Mouse (Mus musculus) midbrain, embryonic 13.5 days (tissue): ENCODE data around the gene Foxo6. TPM values are rescaled to one million over a fixed set of nuclear protein-coding genes. Genes with fewer than 3 reads are reported as not detected.
A peak's percentile ranks its signal among the peaks of the same experiment; 100 is the strongest.

Experiments used
- ATAC-seq: fragments of 200-750 bp; cut with Nextera tagmentation; 2 replicates; pipeline ENCODE4 v1.8.0; 2017; ENCODE audit warnings: mild to moderate bottlenecking, moderate TSS enrichment, moderate library complexity
- H3K27ac ChIP-seq: fragments of 300-500 bp; sonication (generic); 2 replicates; pipeline ENCODE4 v1.5.1; 2015; ENCODE audit warnings: inconsistent platforms, mild to moderate bottlenecking, moderate library complexity
- H3K27me3 ChIP-seq: fragments of 300-500 bp; sonication (generic); 2 replicates; pipeline ENCODE4 v1.6.1; 2015; ENCODE audit warnings: mild to moderate bottlenecking, inconsistent platforms
- H3K36me3 ChIP-seq: fragments of 300-500 bp; sonication (generic); 2 replicates; pipeline ENCODE4 v1.6.1; 2015; ENCODE audit warnings: mild to moderate bottlenecking, inconsistent platforms
- H3K4me1 ChIP-seq: fragments of 300-500 bp; sonication (generic); replicated peaks from 2 replicates; pipeline ENCODE4 v1.6.1; 2015; ENCODE audit warnings: inconsistent platforms
- H3K4me2 ChIP-seq: fragments of 300-500 bp; sonication (generic); replicated peaks from 2 replicates; pipeline ENCODE4 v1.6.1; 2015; ENCODE audit warnings: moderate library complexity, mild to moderate bottlenecking, inconsistent platforms
- H3K4me3 ChIP-seq: fragments of 300-500 bp; sonication (generic); replicated peaks from 2 replicates; pipeline ENCODE4 v1.5.1; 2015; ENCODE audit warnings: mild to moderate bottlenecking, inconsistent platforms
- H3K9ac ChIP-seq: fragments of 300-500 bp; sonication (generic); replicated peaks from 2 replicates; pipeline ENCODE4 v1.6.1; 2015; ENCODE audit warnings: mild to moderate bottlenecking, inconsistent platforms
- H3K9me3 ChIP-seq: fragments of 300-500 bp; sonication (generic); 2 replicates; pipeline ENCODE4 v1.6.1; 2016; ENCODE audit warnings: mild to moderate bottlenecking, inconsistent platforms
- WGBS: fragments of 180-500 bp; shearing (Covaris S2); methylation state at CpG from one replicate; pipeline ENCODE4 v1.1.7; 2015; 5-methylcytosine and 5-hydroxymethylcytosine counted together
- polyA plus RNA-seq: library from polyadenylated mRNA; unstranded; fragments of >200 nt; fragmentation: Nextera tagmentation; extraction: Ambion mirVana; gene quantifications from 2 replicates; pipeline ENCODE4 v1.2.1, GENCODE M21; 2015

Foxo6 gene
- polyA plus RNA-seq = 0.69 and 0.77 TPM in 2 replicates

- peak within 1 kb of the TSS; percentile 90 for H3K9ac ChIP-seq
- peak within 1 kb of the TSS; percentile 80 for H3K4me3 ChIP-seq
- H3K9me3 ChIP-seq = no peaks in the 10 kb centered on the region
- H3K27me3 ChIP-seq = peaks cover 46% of the 10 kb centered on the region
- H3K36me3 ChIP-seq = no peaks in the 10 kb centered on the region
- H3K4me2 ChIP-seq = peak within 1 kb of the TSS; percentile 98
- H3K4me1 ChIP-seq = peaks cover 56% of the 10 kb centered on the region
- WGBS = under 1% methylated on average over 87 of the region's 99 CpGs
- peak; percentile 79 for ATAC-seq
- H3K27ac ChIP-seq = peak within 1 kb of the TSS; percentile 80
Measured at GRCm38 (mm10) chr4:120287290-120288111, at the start of gene Foxo6. TSS of gene Foxo6 (minus strand) at chr4:120287349.

- Histone ChIP-seq H3K4me2 (no peak overlapping the region), H3K9me3 (no peaks in the 10 kb centered on the region), H3K27ac (no peak overlapping the region), H3K36me3 (no peaks in the 10 kb centered on the region), H3K4me1 (peaks cover 26% of the 10 kb centered on the region), H3K27me3 (0 out of 2 replicates have a peak, but pooled peaks cover 5% of the 10 kb centered on the region), H3K9ac (no peak overlapping the region), H3K4me3 (no peak overlapping the region)
- ATAC-seq = no peak
- WGBS = 96% methylated on average over 4 of the region's 4 CpGs
Measured at GRCm38 (mm10) chr4:120334316-120334715, 47.2 kb upstream of the Foxo6 start.

DNA sequence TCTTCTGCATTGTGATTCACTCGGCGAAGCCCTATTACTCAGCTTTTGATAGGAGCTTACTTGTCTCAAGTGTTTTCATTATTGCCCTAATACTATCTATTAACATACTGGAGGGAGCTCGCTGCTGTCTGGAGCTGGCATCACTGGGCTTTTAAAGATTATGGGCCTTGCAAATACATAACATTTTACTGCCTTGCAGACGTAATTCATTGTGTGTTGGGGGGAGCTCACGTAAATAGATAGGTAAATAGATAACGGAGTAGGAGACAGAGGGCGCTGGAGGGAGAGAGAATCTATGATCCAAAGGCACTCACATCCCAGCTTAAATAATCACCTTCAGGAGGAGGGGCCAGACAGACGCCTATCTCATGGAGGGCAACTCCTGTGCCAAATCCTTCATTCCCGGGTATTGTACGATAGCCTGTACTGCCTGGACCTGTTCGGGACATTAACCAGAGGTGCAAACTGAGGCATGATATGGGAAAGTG lies 45.8 kb upstream of the Foxo6 start:
- H3K4me1 ChIP-seq = peaks cover 22% of the 10 kb centered on the region
- H3K4me3 ChIP-seq = no peak overlapping the region
- H3K9me3 ChIP-seq = no peaks in the 10 kb centered on the region
- H3K9ac ChIP-seq = no peak overlapping the region
- peak; percentile 91 for ATAC-seq
- H3K4me2 ChIP-seq = peak overlapping the region; percentile 35
- H3K27ac ChIP-seq = peak overlapping the region; percentile 75
- WGBS = 8% methylated on average over 11 of the region's 11 CpGs
- 0 out of 2 replicates have a peak, but pooled peaks cover 5% of the 10 kb centered on the region for H3K27me3 ChIP-seq
- no peaks in the 10 kb centered on the region for H3K36me3 ChIP-seq

DNA sequence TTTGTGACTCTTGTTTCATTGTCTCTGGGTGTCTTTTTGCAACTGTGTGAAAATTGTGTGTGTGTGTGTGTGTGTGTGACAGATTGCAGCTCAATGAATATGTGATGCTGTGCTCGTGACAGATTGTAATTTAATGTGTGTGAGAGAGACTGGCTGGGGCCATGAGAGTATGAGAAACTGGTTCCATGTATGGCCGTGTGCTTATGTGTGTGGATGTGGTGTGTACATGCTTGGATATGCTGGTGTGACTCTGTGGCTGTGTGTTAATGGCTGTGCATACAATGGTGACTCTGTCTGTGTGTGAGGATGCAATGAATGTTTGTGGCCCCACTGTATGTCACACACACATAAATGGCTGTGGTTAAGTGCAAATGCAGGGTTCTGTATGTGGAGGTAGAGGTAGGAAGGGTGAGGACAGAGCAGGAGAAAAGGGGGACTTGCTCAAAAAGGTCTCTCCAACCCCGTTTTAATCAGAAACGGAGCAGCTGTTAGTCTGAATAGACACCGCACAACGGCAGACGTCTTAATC lies 45.3 kb upstream of the Foxo6 start:
- H3K36me3 ChIP-seq = no peaks in the 10 kb centered on the region
- ATAC-seq = peak; percentile 83
- H3K4me1 ChIP-seq = peaks cover 22% of the 10 kb centered on the region
- peak overlapping the region; percentile 75 for H3K27ac ChIP-seq
- H3K9ac ChIP-seq = peak overlapping the region; percentile 3; the same call in 1 of the 2 replicates
- H3K9me3 ChIP-seq = no peaks in the 10 kb centered on the region
- 0 out of 2 replicates have a peak, but pooled peaks cover 5% of the 10 kb centered on the region for H3K27me3 ChIP-seq
- H3K4me3 ChIP-seq = no peak overlapping the region
- 21% methylated on average over 7 of the region's 7 CpGs for WGBS
- H3K4me2 ChIP-seq = peak overlapping the region; percentile 35

DNA sequence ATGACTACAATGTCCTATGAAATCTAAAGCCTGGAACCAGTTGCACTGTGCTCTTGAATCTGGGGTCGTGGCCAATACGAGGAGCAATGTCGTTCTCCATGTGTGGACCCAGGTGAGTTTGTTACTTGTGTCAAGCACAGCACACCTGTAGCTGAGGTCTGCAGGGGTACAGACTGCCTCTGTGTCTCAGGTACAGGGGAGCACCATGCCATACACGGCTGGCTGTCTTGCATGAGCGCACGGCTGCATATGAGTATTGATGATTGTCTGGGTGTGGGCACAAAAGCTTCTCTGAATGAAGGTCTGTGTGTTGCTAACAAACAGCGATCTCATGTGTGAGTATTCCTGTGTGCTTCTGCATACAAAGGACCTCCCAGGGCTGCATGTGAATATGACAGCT lies 44.8 kb upstream of the Foxo6 start:
- Histone ChIP-seq H3K4me3 (no peak overlapping the region), H3K27me3 (0 out of 2 replicates have a peak, but pooled peaks cover 5% of the 10 kb centered on the region), H3K4me2 (no peak overlapping the region), H3K27ac (peak overlapping the region; percentile 75), H3K36me3 (no peaks in the 10 kb centered on the region), H3K9me3 (no peaks in the 10 kb centered on the region), H3K9ac (no peak overlapping the region; the same call in 1 of the 2 replicates), H3K4me1 (peaks cover 22% of the 10 kb centered on the region)
- ATAC-seq = peak; percentile 48; the same call in 1 of the 2 replicates
- 71% methylated on average over 7 of the region's 7 CpGs for WGBS

DNA sequence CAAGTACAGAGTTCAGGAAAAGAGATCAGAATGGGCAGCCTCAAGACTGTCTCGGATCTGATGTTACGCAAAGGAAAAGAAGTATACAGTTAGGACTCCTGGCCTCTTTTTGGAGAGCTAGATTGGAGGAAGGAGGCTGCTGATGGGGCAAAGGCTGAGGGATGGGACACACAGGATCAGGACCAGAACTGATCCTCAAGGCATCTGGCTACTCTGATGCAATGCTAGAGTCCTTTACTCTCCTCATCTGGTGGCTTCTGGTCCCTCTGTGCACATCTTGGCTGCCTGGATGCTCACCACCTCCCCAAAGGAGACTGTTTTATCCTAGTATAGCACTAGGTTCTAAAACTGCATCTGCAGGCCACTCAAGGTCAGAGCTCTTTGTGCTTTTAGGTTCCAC lies 44.4 kb upstream of the Foxo6 start:
- H3K36me3 ChIP-seq = no peaks in the 10 kb centered on the region
- WGBS = 97% methylated on average over 2 of the region's 2 CpGs

GRCm38 (mm10) chr4:120325748-120326147 lies 38.6 kb upstream of the Foxo6 start:
- H3K36me3 ChIP-seq = no peaks in the 10 kb centered on the region
- 0 out of 2 replicates have a peak, but pooled peaks cover 5% of the 10 kb centered on the region for H3K27me3 ChIP-seq
- no peak for ATAC-seq
- H3K27ac ChIP-seq = no peak overlapping the region
- H3K4me3 ChIP-seq = no peak overlapping the region
- WGBS = 74% methylated on average over 4 of the region's 4 CpGs
- H3K4me2 ChIP-seq = no peak overlapping the region
- H3K4me1 ChIP-seq = no peaks in the 10 kb centered on the region
- H3K9ac ChIP-seq = no peak overlapping the region
- no peaks in the 10 kb centered on the region for H3K9me3 ChIP-seq

More for the DNA sequence above, 44.4 kb upstream of the Foxo6 start:
- Histone ChIP-seq H3K4me2 (no peak overlapping the region), H3K4me3 (no peak overlapping the region), H3K4me1 (peaks cover 22% of the 10 kb centered on the region), H3K9ac (no peak overlapping the region), H3K27ac (no peak overlapping the region), H3K27me3 (0 out of 2 replicates have a peak, but pooled peaks cover 5% of the 10 kb centered on the region), H3K9me3 (no peaks in the 10 kb centered on the region)
- no peak for ATAC-seq

DNA sequence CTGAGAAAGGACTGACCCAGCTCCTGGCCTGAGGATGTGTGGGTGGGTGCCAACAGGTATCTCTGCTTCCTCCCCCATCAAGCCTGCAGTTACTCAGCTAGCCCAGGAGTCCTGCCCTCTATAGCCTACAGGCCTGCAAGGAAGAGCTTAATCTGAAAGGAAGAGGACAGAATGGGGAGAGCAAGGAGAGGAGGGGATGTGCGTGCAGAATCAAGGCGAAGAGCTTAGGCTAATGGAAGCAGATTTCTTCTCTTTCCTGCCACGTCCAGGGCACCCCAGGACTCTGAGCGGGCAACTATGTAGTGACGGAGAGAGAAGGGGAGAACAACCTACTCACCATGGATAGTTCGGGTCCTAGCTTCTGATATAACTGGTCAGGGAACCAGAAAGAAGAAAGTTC lies 37.9 kb upstream of the Foxo6 start:
- ATAC-seq = no peak
- no peak overlapping the region for H3K4me3 ChIP-seq
- no peaks in the 10 kb centered on the region for H3K4me1 ChIP-seq
- H3K4me2 ChIP-seq = no peak overlapping the region
- no peaks in the 10 kb centered on the region for H3K9me3 ChIP-seq
- H3K36me3 ChIP-seq = no peaks in the 10 kb centered on the region
- H3K9ac ChIP-seq = no peak overlapping the region
- H3K27me3 ChIP-seq = 0 out of 2 replicates have a peak, but pooled peaks cover 5% of the 10 kb centered on the region
- no peak overlapping the region for H3K27ac ChIP-seq
- 86% methylated on average over 6 of the region's 6 CpGs for WGBS

DNA sequence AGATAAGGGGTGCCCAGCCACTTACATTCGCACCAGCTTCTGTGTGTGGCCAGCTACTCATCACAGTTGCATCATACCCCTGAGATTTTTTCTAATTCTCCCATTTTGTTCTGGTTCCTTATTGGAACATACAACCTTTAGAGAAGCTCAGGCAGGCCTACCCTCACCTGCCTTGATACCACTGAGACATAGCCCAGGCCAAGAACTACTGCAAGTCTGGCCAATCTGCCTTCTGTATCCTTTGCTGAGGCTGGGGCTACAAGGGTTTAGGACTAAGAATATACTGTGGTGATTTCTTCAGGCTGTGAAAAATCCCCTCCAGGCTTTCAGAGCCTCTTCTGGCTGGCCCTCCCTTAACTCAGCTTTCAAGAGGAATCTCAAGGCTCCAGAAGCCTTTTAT lies 36.7 kb upstream of the Foxo6 start:
- Histone ChIP-seq H3K4me3 (no peak overlapping the region), H3K27me3 (0 out of 2 replicates have a peak, but pooled peaks cover 5% of the 10 kb centered on the region), H3K9me3 (no peaks in the 10 kb centered on the region), H3K27ac (no peak overlapping the region), H3K36me3 (no peaks in the 10 kb centered on the region), H3K9ac (no peak overlapping the region), H3K4me1 (no peaks in the 10 kb centered on the region), H3K4me2 (no peak overlapping the region)
- no peak for ATAC-seq
- WGBS = 97% methylated on average over 1 of the region's 1 CpGs

- Histone ChIP-seq H3K4me3 (no peak overlapping the region), H3K27me3 (0 out of 2 replicates have a peak, but pooled peaks cover 5% of the 10 kb centered on the region), H3K27ac (no peak overlapping the region), H3K36me3 (no peaks in the 10 kb centered on the region), H3K9me3 (no peaks in the 10 kb centered on the region), H3K9ac (no peak overlapping the region), H3K4me2 (no peak overlapping the region), H3K4me1 (no peaks in the 10 kb centered on the region)
- no peak for ATAC-seq
- 32% methylated on average over 6 of the region's 6 CpGs for WGBS
Measured at GRCm38 (mm10) chr4:120323198-120323597, 36.0 kb upstream of the Foxo6 start.

GRCm38 (mm10) chr4:120317541-120317940 lies 30.4 kb upstream of the Foxo6 start:
- Histone ChIP-seq H3K27me3 (peaks cover 7% of the 10 kb centered on the region; the same call in 1 of the 2 replicates), H3K27ac (no peak overlapping the region)

GRCm38 (mm10) chr4:120316716-120317115 lies 29.6 kb upstream of the Foxo6 start:
- Histone ChIP-seq H3K27me3 (peaks cover 7% of the 10 kb centered on the region; the same call in 1 of the 2 replicates), H3K27ac (no peak overlapping the region), H3K4me1 (0 out of 2 replicates have a peak, but pooled peaks cover 4% of the 10 kb centered on the region), H3K9ac (no peak overlapping the region), H3K36me3 (no peaks in the 10 kb centered on the region), H3K9me3 (no peaks in the 10 kb centered on the region), H3K4me3 (no peak overlapping the region), H3K4me2 (no peak overlapping the region)
- no peak for ATAC-seq
- WGBS = 48% methylated on average over 4 of the region's 4 CpGs

More at GRCm38 (mm10) chr4:120317541-120317940, 30.4 kb upstream of the Foxo6 start:
- H3K4me2 ChIP-seq = no peak overlapping the region
- H3K9me3 ChIP-seq = no peaks in the 10 kb centered on the region
- no peak for ATAC-seq
- H3K4me1 ChIP-seq = 0 out of 2 replicates have a peak, but pooled peaks cover 4% of the 10 kb centered on the region
- 59% methylated on average over 2 of the region's 2 CpGs for WGBS
- H3K36me3 ChIP-seq = no peaks in the 10 kb centered on the region
- H3K9ac ChIP-seq = no peak overlapping the region
- no peak overlapping the region for H3K4me3 ChIP-seq
